Mouse (Mus musculus) left cerebral cortex, postnatal 25 days (tissue): ENCODE data around the gene Wfdc9. TPM values are rescaled to one million over a fixed set of nuclear protein-coding genes. Genes with fewer than 3 reads are reported as not detected.
A peak's percentile ranks its signal among the peaks of the same experiment; 100 is the strongest.

Experiments
- DNase-seq, 2 experiments: peaks; one replicate each; pipeline ENCODE4 v3.0.0; 2022; ENCODE audit warnings: low spot score in 2 of 2, mixed read lengths in 1 of 2
- intact Hi-C: fragments of 180-260 bp; cut with DNase I; formaldehyde crosslinking; loops from one replicate; pipeline ENCODE4 v1.15.1; 2025
- total RNA-seq, 2 experiments: library from RNA; stranded (reverse); gene quantifications; 2 replicates each; pipeline ENCODE4 v1.2.3; 2021

The Wfdc9 gene
- total RNA-seq: not detected

GRCm38 (mm10) chr2:164656483-164656882, at the start of gene Wfdc9:
Gene Wfdc9 (minus strand): TSS chr2:164656583.
- intact Hi-C loops: no loop called here

GRCm38 (mm10) chr2:164705991-164706390, 49.6 kb upstream of the Wfdc9 start:
- no peak for DNase-seq
- intact Hi-C loops: no loop called here

More at GRCm38 (mm10) chr2:164656483-164656882, at the start of gene Wfdc9:
- no peak for DNase-seq

- DNase-seq: no peak
- intact Hi-C loops: no loop called here
These were observed 48.9 kb upstream of the Wfdc9 start for GRCm38 (mm10) chr2:164705328-164705727.

GRCm38 (mm10) chr2:164704235-164704634, 47.9 kb upstream of the Wfdc9 start:
- intact Hi-C loops: no loop called here
- DNase-seq: no peak

- DNase-seq: peak in 1 of 2 experiments; percentile 12
- intact Hi-C loops: no loop called here
These were observed 45.4 kb upstream of the Wfdc9 start for GRCm38 (mm10) chr2:164701761-164702160.

- intact Hi-C loops: no loop called here
- DNase-seq: no peak
These were observed 44.6 kb upstream of the Wfdc9 start for GRCm38 (mm10) chr2:164700959-164701358.

- DNase-seq: no peak
- intact Hi-C loops: no loop called here
These were observed 41.8 kb upstream of the Wfdc9 start, which contains the start of gene Spint4 for GRCm38 (mm10) chr2:164698201-164698600. Gene Spint4 (plus strand): TSS chr2:164698501.

GRCm38 (mm10) chr2:164684807-164685206, 28.4 kb upstream of the Wfdc9 start, which contains the start of gene Wfdc13:
Gene Wfdc13 (plus strand): TSS chr2:164685107.
- intact Hi-C loops: no loop called here
- no peak for DNase-seq

GRCm38 (mm10) chr2:164679906-164680305, 23.5 kb upstream of the Wfdc9 start:
- intact Hi-C loops: loop anchor here (2.0 kb wide), 1 partner anchor 47 kb away; no protein-coding TSS in a partner anchor

GRCm38 (mm10) chr2:164678848-164679625, 22.7 kb upstream of the Wfdc9 start:
- intact Hi-C loops: loop anchor here (2.0 kb wide), 1 partner anchor 48 kb away; no protein-coding TSS in a partner anchor

More at GRCm38 (mm10) chr2:164679906-164680305, 23.5 kb upstream of the Wfdc9 start:
- DNase-seq: no peak

GRCm38 (mm10) chr2:164676916-164677685, 20.7 kb upstream of the Wfdc9 start:
- intact Hi-C loops: no loop called here
- no peak for DNase-seq

More at GRCm38 (mm10) chr2:164678848-164679625, 22.7 kb upstream of the Wfdc9 start:
- DNase-seq: peak; percentile 50 to 60

GRCm38 (mm10) chr2:164676103-164676502, 19.7 kb upstream of the Wfdc9 start:
- intact Hi-C loops: no loop called here

GRCm38 (mm10) chr2:164673987-164674386, 17.6 kb upstream of the Wfdc9 start, which contains the start of gene Wfdc11:
Gene Wfdc11 (minus strand): TSS chr2:164674087.
- intact Hi-C loops: no loop called here
- peak in 1 of 2 experiments; percentile 36 for DNase-seq

More at GRCm38 (mm10) chr2:164676103-164676502, 19.7 kb upstream of the Wfdc9 start:
- no peak for DNase-seq

- intact Hi-C loops: no loop called here
- DNase-seq: no peak
These were observed 14.6 kb upstream of the Wfdc9 start for GRCm38 (mm10) chr2:164670938-164671337.

- no peak for DNase-seq
- intact Hi-C loops: no loop called here
These were observed 13.9 kb upstream of the Wfdc9 start for GRCm38 (mm10) chr2:164670261-164670660.

GRCm38 (mm10) chr2:164664851-164665250, 8.5 kb upstream of the Wfdc9 start:
- no peak for DNase-seq
- intact Hi-C loops: no loop called here

- intact Hi-C loops: no loop called here
These were observed 525 bp downstream of the Wfdc9 start, which contains the start of gene Wfdc10 for GRCm38 (mm10) chr2:164655858-164656257. Gene Wfdc10 (plus strand): TSS chr2:164656046.

GRCm38 (mm10) chr2:164641881-164642673, 14.3 kb downstream of the Wfdc9 start:
- intact Hi-C loops: no loop called here

More at GRCm38 (mm10) chr2:164655858-164656257, 525 bp downstream of the Wfdc9 start, which contains the start of gene Wfdc10:
- DNase-seq: peak in 1 of 2 experiments; percentile 3

GRCm38 (mm10) chr2:164641129-164641528, 15.3 kb downstream of the Wfdc9 start:
- DNase-seq: no peak
- intact Hi-C loops: no loop called here

More at GRCm38 (mm10) chr2:164641881-164642673, 14.3 kb downstream of the Wfdc9 start:
- DNase-seq: peak in 1 of 2 experiments; percentile 11
